Comparison of ENCODE assay signal across 28 mouse cellular contexts in the genomic region with DNA sequence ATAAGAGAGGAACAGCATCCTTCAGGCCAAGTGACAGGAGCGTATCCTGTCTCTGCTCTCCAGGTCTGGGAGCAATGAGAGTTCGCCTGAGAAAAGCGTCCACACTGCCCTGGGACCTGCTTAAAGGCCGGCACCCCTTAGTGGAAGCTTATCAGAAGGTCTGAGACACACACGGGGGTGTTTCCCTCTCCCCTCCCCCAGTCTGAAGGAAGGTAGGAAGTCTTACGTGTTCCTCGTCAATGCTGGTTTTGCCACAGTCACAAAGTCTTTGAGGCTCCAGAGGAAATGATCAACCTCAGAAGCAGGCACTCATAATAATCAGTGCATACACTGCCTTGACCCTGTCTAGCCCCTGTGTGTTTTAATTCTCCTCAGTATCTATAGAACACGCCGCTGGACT. TPM values are rescaled to one million over a fixed set of nuclear protein-coding genes. Genes with fewer than 3 reads are reported as not detected.
"Had no signal": no experiment of that assay in that cellular context is flagged by ENCODE, and none has a peak within 500 bp of the region (broad histone marks: within the 10 kb centered on the region; RNA-seq: fewer than 3 reads in every experiment).

No protein-coding gene starts in this region.

- H3K4me2 ChIP-seq: heart, embryonic 11.5 days; heart, embryonic 13.5 days; heart, embryonic 15.5 days; hindbrain, embryonic 13.5 days; hindbrain, embryonic 15.5 days; intestine, embryonic 15.5 days; limb, embryonic 12.5 days; liver, embryonic 11.5 days had no signal

- H3K27me3 ChIP-seq: heart, embryonic 13.5 days; heart, embryonic 15.5 days; hindbrain, embryonic 13.5 days; hindbrain, embryonic 15.5 days; intestine, embryonic 15.5 days; limb, embryonic 12.5 days had no signal

- H3K36me3 ChIP-seq: heart, embryonic 13.5 days; heart, embryonic 15.5 days; hindbrain, embryonic 13.5 days; hindbrain, embryonic 15.5 days; intestine, embryonic 15.5 days; limb, embryonic 10.5 days; limb, embryonic 12.5 days had no signal

- H3K9ac ChIP-seq: heart, embryonic 13.5 days; heart, embryonic 15.5 days; hindbrain, embryonic 13.5 days; hindbrain, embryonic 15.5 days; intestine, embryonic 15.5 days; limb, embryonic 12.5 days had no signal

- H3K4me3 ChIP-seq: heart, adult 2 months; heart, embryonic 13.5 days; heart, embryonic 15.5 days; hindbrain, embryonic 13.5 days; hindbrain, embryonic 15.5 days; intestine, embryonic 15.5 days; layer of hippocampus, adult 2 months; left cerebral cortex, adult 2 months; limb, embryonic 10.5 days; limb, embryonic 12.5 days had no signal

- ATAC-seq: hindbrain, postnatal 0 days; inflammation-experienced regulatory T-cells, adult 6 months; intestine, embryonic 15.5 days; intestine, postnatal 0 days had no signal

- DNase-seq: gastrocnemius, postnatal 14 days; gastrocnemius, postnatal 36 days; heart, adult 11 months; heart, adult 2 months; heart, postnatal 14 days; heart, postnatal 36 days; kidney, adult 18-20 months; kidney, adult 8-10 months; kidney, postnatal 10 days; kidney, postnatal 25 days; kidney, postnatal 4 days; liver had no signal

- H3K27ac ChIP-seq: heart, adult 2 months; heart, embryonic 13.5 days; heart, embryonic 15.5 days; hindbrain, embryonic 13.5 days; hindbrain, embryonic 15.5 days; hindbrain, postnatal 0 days; intestine, embryonic 15.5 days; layer of hippocampus, adult 2 months; left cerebral cortex, adult 2 months; limb, embryonic 10.5 days; limb, embryonic 12.5 days had no signal

- H3K9me3 ChIP-seq: heart, embryonic 13.5 days; heart, embryonic 15.5 days; hindbrain, embryonic 13.5 days; hindbrain, embryonic 15.5 days; intestine, embryonic 15.5 days; limb, embryonic 10.5 days; limb, embryonic 12.5 days had no signal

RNA-seq across cellular contexts. Expression of a gene that starts 58.1 kb away (rescaled TPM):
- polyA plus RNA-seq: gonadal fat pad, adult 2 months; heart, adult 2 months; heart, embryonic 11.5 days; heart, embryonic 13.5 days; heart, embryonic 15.5 days; hindbrain, postnatal 0 days; kidney, embryonic 16.5 days; limb, embryonic 10.5 days; limb, embryonic 12.5 days; liver, embryonic 11.5 days had no signal
